Mouse (Mus musculus): ENCODE data around the gene Gdpd5. TPM values are rescaled to one million over a fixed set of nuclear protein-coding genes. Genes with fewer than 3 reads are reported as not detected.
"Not testable (repeated sequence)": the region's sequence is repeated elsewhere in the genome, so short reads cannot be mapped to it uniquely, and the experiment has no call there.

Gene Gdpd5
- polyA plus RNA-seq, 1 experiment: 16.0 TPM

DNA sequence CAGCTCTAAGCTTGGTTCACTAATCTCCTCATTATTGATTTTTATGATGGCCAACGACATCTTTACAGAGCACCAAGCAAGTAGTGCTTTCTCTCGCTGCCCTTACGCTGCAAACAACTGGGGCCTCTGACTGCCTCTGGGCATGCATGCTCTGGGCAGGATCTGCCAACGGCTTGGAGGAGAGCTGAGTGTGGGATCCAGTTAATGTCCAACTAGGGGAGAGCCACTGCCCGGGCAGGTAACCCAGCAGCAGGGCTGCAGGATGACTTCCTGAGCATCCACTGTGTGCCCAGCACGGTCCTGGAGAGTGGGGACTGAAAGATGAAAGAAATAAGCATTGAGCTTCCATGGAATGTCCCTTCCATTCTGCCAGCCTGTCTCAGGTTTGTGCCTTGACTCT, 14.5 kb upstream of the Gdpd5 start:
- H3K36me3 ChIP-seq (ENCODE audit: control insufficient read depth, insufficient read depth, low read length): no peaks in the 10 kb centered on the region
- no peak for TF ChIP-seq CTCF (IDR thresholded peaks at IDR 0.05; ENCODE audit: extremely low read depth, insufficient read length, insufficient replicate concordance, low read depth, low read length)
- no peak for TF ChIP-seq POLR2A (IDR thresholded peaks at IDR 0.05; ENCODE audit: low read depth, low read length)
- WGBS: 39% methylated on average over 6 of the region's 6 CpGs
- H3K27ac ChIP-seq (ENCODE audit: insufficient read depth, low read depth, low read length): no peak overlapping the region
- no peaks in the 10 kb centered on the region for H3K27me3 ChIP-seq (ENCODE audit: control insufficient read depth, insufficient read depth, low read length)
- H3K4me1 ChIP-seq (ENCODE audit: control insufficient read depth, insufficient read depth, insufficient read length, low read length): no peaks in the 10 kb centered on the region
- no peak overlapping the region for H3K4me3 ChIP-seq (ENCODE audit: low read depth, low read length)

DNA sequence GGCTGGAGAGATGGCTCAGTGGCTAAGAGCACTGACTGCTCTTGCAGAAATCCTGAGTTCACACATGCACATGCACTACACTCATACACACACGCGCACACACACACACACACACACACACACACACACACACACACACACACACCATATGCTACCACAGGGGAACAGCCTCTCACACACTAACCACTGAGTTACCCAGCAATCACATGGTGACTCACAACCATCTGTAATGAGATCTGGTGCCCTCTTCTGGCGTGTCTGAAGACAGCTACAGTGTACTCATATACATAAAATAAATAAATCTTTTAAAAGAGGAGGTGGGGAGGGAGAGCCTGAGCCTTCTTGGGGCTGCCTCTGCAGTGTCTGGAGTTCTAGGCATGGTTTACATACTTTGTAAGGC, 6.9 kb upstream of the Gdpd5 start:
- not testable (repeated sequence) for H3K36me3 ChIP-seq (ENCODE audit: control insufficient read depth, insufficient read depth, low read length); H3K27me3 ChIP-seq (ENCODE audit: control insufficient read depth, insufficient read depth, low read length); H3K4me1 ChIP-seq (ENCODE audit: control insufficient read depth, insufficient read depth, insufficient read length, low read length); H3K4me3 ChIP-seq (ENCODE audit: low read depth, low read length); H3K27ac ChIP-seq (ENCODE audit: insufficient read depth, low read depth, low read length)
- 66% methylated on average over 3 of the region's 3 CpGs for WGBS

DNA sequence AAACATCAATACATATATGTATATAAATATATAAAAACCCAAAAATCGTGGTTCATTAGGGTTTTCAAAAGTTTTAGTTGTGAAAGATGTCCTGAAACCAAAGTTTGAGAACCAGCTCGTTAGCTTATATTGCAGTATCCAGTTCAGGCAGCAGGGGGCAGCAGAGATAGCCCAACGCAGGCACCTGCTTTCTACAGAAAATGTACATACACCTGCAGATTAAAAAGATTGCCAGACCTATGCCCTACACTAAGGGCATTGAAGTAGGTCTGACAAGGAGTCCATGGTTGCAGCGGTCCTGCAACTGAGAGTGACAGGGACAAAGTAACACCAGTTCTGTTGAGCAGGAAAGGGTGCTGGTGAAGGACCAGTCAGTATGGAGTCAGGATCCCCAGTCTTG, 5.8 kb upstream of the Gdpd5 start:
- Histone ChIP-seq H3K4me3 (ENCODE audit: low read depth, low read length) (no peak overlapping the region), H3K27me3 (ENCODE audit: control insufficient read depth, insufficient read depth, low read length) (no peaks in the 10 kb centered on the region), H3K27ac (ENCODE audit: insufficient read depth, low read depth, low read length) (no peak overlapping the region), H3K36me3 (ENCODE audit: control insufficient read depth, insufficient read depth, low read length) (no peaks in the 10 kb centered on the region), H3K4me1 (ENCODE audit: control insufficient read depth, insufficient read depth, insufficient read length, low read length) (peaks cover 1% of the 10 kb centered on the region; the same call in 1 of the 2 replicates)
- WGBS: 2% methylated on average over 4 of the region's 4 CpGs
- TF ChIP-seq POLR2A (IDR thresholded peaks at IDR 0.05; ENCODE audit: low read depth, low read length) (no peak), CTCF (IDR thresholded peaks at IDR 0.05; ENCODE audit: extremely low read depth, insufficient read length, insufficient replicate concordance, low read depth, low read length) (peak; percentile 93; the same call in 1 of the 2 replicates)

GRCm38 (mm10) chr7:99378870-99379269, 2.3 kb upstream of the Gdpd5 start:
- H3K27ac ChIP-seq (ENCODE audit: insufficient read depth, low read depth, low read length): no peak overlapping the region
- no peak overlapping the region for H3K4me3 ChIP-seq (ENCODE audit: low read depth, low read length)
- TF ChIP-seq POLR2A (IDR thresholded peaks at IDR 0.05; ENCODE audit: low read depth, low read length) (no peak), CTCF (IDR thresholded peaks at IDR 0.05; ENCODE audit: extremely low read depth, insufficient read length, insufficient replicate concordance, low read depth, low read length) (no peak)
- WGBS: 88% methylated on average over 8 of the region's 8 CpGs
- H3K27me3 ChIP-seq (ENCODE audit: control insufficient read depth, insufficient read depth, low read length): no peaks in the 10 kb centered on the region
- H3K36me3 ChIP-seq (ENCODE audit: control insufficient read depth, insufficient read depth, low read length): no peaks in the 10 kb centered on the region
- peaks cover 15% of the 10 kb centered on the region for H3K4me1 ChIP-seq (ENCODE audit: control insufficient read depth, insufficient read depth, insufficient read length, low read length)

- peak overlapping the region; percentile 41; the same call in 1 of the 2 replicates for H3K27ac ChIP-seq (ENCODE audit: insufficient read depth, low read depth, low read length)
- no peaks in the 10 kb centered on the region for H3K27me3 ChIP-seq (ENCODE audit: control insufficient read depth, insufficient read depth, low read length)
- H3K36me3 ChIP-seq (ENCODE audit: control insufficient read depth, insufficient read depth, low read length): no peaks in the 10 kb centered on the region
- H3K4me1 ChIP-seq (ENCODE audit: control insufficient read depth, insufficient read depth, insufficient read length, low read length): peaks cover 22% of the 10 kb centered on the region
- WGBS: under 1% methylated on average over 24 of the region's 24 CpGs
- TF ChIP-seq CTCF (IDR thresholded peaks at IDR 0.05; ENCODE audit: extremely low read depth, insufficient read length, insufficient replicate concordance, low read depth, low read length) (peak; percentile 13; the same call in 1 of the 2 replicates), POLR2A (IDR thresholded peaks at IDR 0.05; ENCODE audit: low read depth, low read length) (no peak)
- H3K4me3 ChIP-seq (ENCODE audit: low read depth, low read length): peak overlapping the region; percentile 80
Observed at GRCm38 (mm10) chr7:99380491-99381213, 562 bp upstream of the Gdpd5 start.

DNA sequence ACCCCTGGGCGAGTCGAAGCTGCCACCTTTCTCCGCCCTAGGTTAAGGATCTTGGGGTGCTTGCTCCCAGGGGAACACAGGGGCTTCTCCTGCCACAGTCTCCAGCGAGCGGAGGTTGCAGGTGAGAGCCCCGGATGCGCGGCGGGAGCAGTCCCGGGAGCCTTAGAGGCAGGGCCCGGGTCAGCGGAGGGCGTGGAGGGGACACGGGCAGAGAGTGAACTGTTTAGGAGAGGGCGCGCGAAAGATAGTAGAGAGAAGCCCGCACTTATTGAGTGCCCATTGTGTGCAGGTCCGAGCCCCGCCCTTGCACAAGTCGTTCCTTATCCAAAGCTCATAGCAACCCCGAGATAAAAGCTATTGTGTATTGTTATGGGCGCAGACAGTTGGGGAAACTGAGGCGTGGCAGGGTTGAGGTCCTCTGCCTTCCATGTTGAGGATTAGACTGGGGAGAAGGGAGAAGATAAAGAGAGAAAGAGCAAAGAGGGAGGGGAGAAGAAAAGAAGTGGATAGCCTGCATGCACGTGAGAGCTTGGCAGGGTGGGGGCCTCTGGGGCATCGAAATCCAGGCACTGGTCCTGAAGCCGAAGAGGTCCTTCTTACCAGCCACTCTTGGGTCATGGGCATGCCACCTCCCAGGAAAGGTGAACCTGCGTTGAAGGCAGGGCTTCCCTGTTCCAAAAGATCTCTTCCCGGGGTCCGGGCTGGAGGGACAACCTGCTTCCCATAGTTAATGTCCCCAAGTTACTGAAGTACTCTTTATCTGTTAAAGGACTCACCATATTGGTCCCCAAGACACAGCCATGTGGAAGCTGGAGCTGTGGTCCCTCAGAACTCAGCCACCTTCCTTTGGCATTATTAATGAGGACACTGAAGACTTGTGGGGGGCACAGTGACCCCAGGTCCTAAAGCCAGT, 1.1 kb downstream of the Gdpd5 start:
- WGBS: 7% methylated on average over 30 of the region's 30 CpGs
- peak overlapping the region; percentile 9; the same call in 1 of the 2 replicates for H3K27ac ChIP-seq (ENCODE audit: insufficient read depth, low read depth, low read length)
- H3K36me3 ChIP-seq (ENCODE audit: control insufficient read depth, insufficient read depth, low read length): no peaks in the 10 kb centered on the region
- TF ChIP-seq POLR2A (IDR thresholded peaks at IDR 0.05; ENCODE audit: low read depth, low read length) (no peak), CTCF (IDR thresholded peaks at IDR 0.05; ENCODE audit: extremely low read depth, insufficient read length, insufficient replicate concordance, low read depth, low read length) (no peak)
- peaks cover 27% of the 10 kb centered on the region for H3K4me1 ChIP-seq (ENCODE audit: control insufficient read depth, insufficient read depth, insufficient read length, low read length)
- H3K4me3 ChIP-seq (ENCODE audit: low read depth, low read length): peak overlapping the region; percentile 82
- no peaks in the 10 kb centered on the region for H3K27me3 ChIP-seq (ENCODE audit: control insufficient read depth, insufficient read depth, low read length)

DNA sequence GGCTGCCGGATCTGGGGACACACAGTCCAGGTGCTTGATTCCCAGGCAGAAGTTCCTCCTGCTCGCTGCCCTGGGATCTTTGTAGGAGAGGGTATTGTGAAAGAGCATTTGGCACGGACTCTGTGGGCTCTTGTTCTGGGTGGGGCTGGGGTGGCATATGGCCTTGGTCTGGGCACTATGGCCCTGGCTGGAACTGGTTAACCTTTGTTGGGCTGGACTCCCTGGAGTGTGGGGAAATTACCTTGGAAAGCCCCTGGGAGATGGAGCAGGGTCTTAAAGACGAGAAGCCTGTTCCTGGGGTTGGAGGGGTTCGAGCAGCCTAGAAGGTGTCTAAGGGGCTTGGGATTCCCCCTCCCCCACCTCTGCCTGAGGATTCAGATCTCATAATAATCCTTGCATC, 2.0 kb downstream of the Gdpd5 start:
- WGBS: 34% methylated on average over 5 of the region's 5 CpGs
- Histone ChIP-seq H3K4me3 (ENCODE audit: low read depth, low read length) (peak overlapping the region; percentile 82), H3K4me1 (ENCODE audit: control insufficient read depth, insufficient read depth, insufficient read length, low read length) (peaks cover 30% of the 10 kb centered on the region), H3K36me3 (ENCODE audit: control insufficient read depth, insufficient read depth, low read length) (0 out of 2 replicates have a peak, but pooled peaks cover 2% of the 10 kb centered on the region), H3K27me3 (ENCODE audit: control insufficient read depth, insufficient read depth, low read length) (no peaks in the 10 kb centered on the region), H3K27ac (ENCODE audit: insufficient read depth, low read depth, low read length) (0 out of 2 replicates have a peak overlapping the region, but pooled peaks have one; percentile 9)
- TF ChIP-seq POLR2A (IDR thresholded peaks at IDR 0.05; ENCODE audit: low read depth, low read length): no peak
- TF ChIP-seq CTCF (IDR thresholded peaks at IDR 0.05; ENCODE audit: extremely low read depth, insufficient read length, insufficient replicate concordance, low read depth, low read length): no peak
